ENCODE assay signal across 12 mouse cellular contexts in genomic region chr9:102763520-102763919, GRCm38 (mm10). TPM values are rescaled to one million over a fixed set of nuclear protein-coding genes. Genes with fewer than 3 reads are reported as not detected.
DNase-seq lines count a peak whose midpoint lies in the region; ATAC-seq and TF ChIP-seq lines count a peak whose summit lies in the region.
"Had no signal": no experiment of that assay in that cellular context is flagged by ENCODE, and none has a peak within 500 bp of the region (broad histone marks: within the 10 kb centered on the region; RNA-seq: fewer than 3 reads in every experiment).

No protein-coding gene starts in this region.

- H3K9ac ChIP-seq in midbrain, embryonic 14.5 days (replicated peaks; ENCODE audit: low read length) = no peak overlapping the region
- H3K9ac ChIP-seq: liver, postnatal 0 days had no signal

- in situ Hi-C loops in Patski (cut with MboI; ENCODE audit: low pct_unique_long_range_greater_than_20kb) = no loop called here

- H3K9me3 ChIP-seq in midbrain, embryonic 14.5 days (ENCODE audit: control insufficient read depth, low read length) = no peaks in the 10 kb centered on the region

- peak overlapping the region; percentile 69 for H3K27ac ChIP-seq in kidney, adult 2 months (ENCODE audit: insufficient read depth, low read depth, low read length)
- no peak overlapping the region for H3K27ac ChIP-seq in midbrain, embryonic 14.5 days (replicated peaks; ENCODE audit: low read depth, low read length)

- intact Hi-C loops in heart, postnatal 25 days (cut with DNase I) = no loop called here

- H3K36me3 ChIP-seq in kidney, adult 2 months (ENCODE audit: control insufficient read depth, insufficient read depth, low read length) = no peaks in the 10 kb centered on the region
- no peaks in the 10 kb centered on the region for H3K36me3 ChIP-seq in midbrain, embryonic 14.5 days (ENCODE audit: control insufficient read depth, insufficient read depth, low read length)

- H3K4me1 ChIP-seq in kidney, adult 2 months (ENCODE audit: control insufficient read depth, insufficient read depth, low read length) = peaks cover 27% of the 10 kb centered on the region; the same call in 1 of the 2 replicates
- no peaks in the 10 kb centered on the region for H3K4me1 ChIP-seq in midbrain, embryonic 14.5 days (ENCODE audit: control insufficient read depth, insufficient read depth, low read length)

- 41% methylated on average over 8 of the region's 8 CpGs for WGBS in kidney, adult 2 months
- 77% methylated on average over 8 of the region's 8 CpGs for WGBS in midbrain, embryonic 14.5 days

- peak; percentile 83 for ATAC-seq in Patski
- ATAC-seq in midbrain, embryonic 14.5 days (ENCODE audit: low FRiP score, low TSS enrichment) = no peak
- ATAC-seq: forebrain, embryonic 16.5 days; liver, postnatal 0 days had no signal

- no peak overlapping the region for H3K4me2 ChIP-seq in midbrain, embryonic 14.5 days (ENCODE audit: low read length)

- no peaks in the 10 kb centered on the region for H3K27me3 ChIP-seq in Patski
- no peaks in the 10 kb centered on the region for H3K27me3 ChIP-seq in kidney, adult 2 months (replicated peaks; ENCODE audit: control insufficient read depth, insufficient read depth, low read length)
- H3K27me3 ChIP-seq in midbrain, embryonic 14.5 days (ENCODE audit: control insufficient read depth, insufficient read depth, low read length) = no peaks in the 10 kb centered on the region

- no peak for TF ChIP-seq POLR2A in kidney, adult 2 months (IDR thresholded peaks at IDR 0.05; ENCODE audit: low read depth, low read length)

- CTCF ChIA-PET in Patski (lab: Charles Lee) = interaction anchor here (1.0 to 3.9 kb wide), 7 partner anchors 9 to 127 kb away, joined by 3 to 14 read pairs (median 4); no protein-coding TSS in a partner anchor

- POLR2A ChIA-PET in Patski (lab: Charles Lee) = interaction anchor here (0.6 to 4.4 kb wide), 14 partner anchors 10 to 130 kb away, joined by 3 to 42 read pairs (median 4); no protein-coding TSS in a partner anchor

- peak; percentile 26 to 51 for DNase-seq in heart, adult 18-20 months
- no peak for DNase-seq in heart, postnatal 25 days (ENCODE audit: low spot score)
- DNase-seq in Patski (ENCODE audit: low read depth, low spot score) = peak; percentile 92
- DNase-seq in kidney, adult 2 months = peak; percentile 66
- DNase-seq in lung, postnatal 36 days = peak; percentile 57
- no peak for DNase-seq in midbrain, embryonic 14.5 days
- no peak for DNase-seq in left cerebral cortex, adult 11 months (ENCODE audit: low spot score)
- no peak for DNase-seq in retina, postnatal 1 day
- DNase-seq: cerebellum, adult 2 months; layer of hippocampus, adult 9-11 months; liver, postnatal 0 days had no signal

- TF ChIP-seq CTCF in Patski (IDR thresholded peaks at IDR 0.05) = no peak
- no peak for TF ChIP-seq CTCF in kidney, adult 2 months (conservative IDR thresholded peaks at IDR 0.05; ENCODE audit: insufficient read depth, insufficient read length, low read depth, low read length)

- no peak overlapping the region for H3K4me3 ChIP-seq in kidney, adult 2 months (ENCODE audit: insufficient read depth, low read depth, low read length)
- H3K4me3 ChIP-seq in midbrain, embryonic 14.5 days (replicated peaks; ENCODE audit: low read depth, low read length) = no peak overlapping the region

RNA-seq across cellular contexts. Expression of gene Amotl2, which starts 47.0 kb away (rescaled TPM):
- total RNA-seq in heart, adult 18-20 months (2021) = 10 to 100 TPM; 57.4 to 60.8 TPM
- total RNA-seq in heart, postnatal 25 days (2021) = 10 to 100 TPM; 56.4 to 59.5 TPM
- 306 TPM for polyA plus RNA-seq in Patski (2021)
- polyA plus RNA-seq in kidney, adult 2 months (2012; rRNA removed) = 37.7 and 40.5 TPM in 2 replicates
- polyA plus RNA-seq in midbrain, embryonic 14.5 days (2014; fragmentation: Nextera tagmentation; extraction: Ambion mirVana) = 61.0 and 77.7 TPM in 2 replicates

Comparison
In these comparisons a context has a peak if more than half of its experiments do, and no peak if none do; other contexts are left out.
1. DNase-seq: peak in heart, adult 18-20 months (2 of 2), Patski (single experiment), kidney, adult 2 months (single experiment) and lung, postnatal 36 days (single experiment); none in heart, postnatal 25 days (single experiment), midbrain, embryonic 14.5 days (single experiment), left cerebral cortex, adult 11 months (single experiment) and retina, postnatal 1 day (single experiment).